Mouse (Mus musculus): ENCODE data around the gene Slc12a3. TPM values are rescaled to one million over a fixed set of nuclear protein-coding genes. Genes with fewer than 3 reads are reported as not detected.

Gene Slc12a3
- polyA plus RNA-seq, 1 experiment from 2014 or later: 0.10 TPM

DNA sequence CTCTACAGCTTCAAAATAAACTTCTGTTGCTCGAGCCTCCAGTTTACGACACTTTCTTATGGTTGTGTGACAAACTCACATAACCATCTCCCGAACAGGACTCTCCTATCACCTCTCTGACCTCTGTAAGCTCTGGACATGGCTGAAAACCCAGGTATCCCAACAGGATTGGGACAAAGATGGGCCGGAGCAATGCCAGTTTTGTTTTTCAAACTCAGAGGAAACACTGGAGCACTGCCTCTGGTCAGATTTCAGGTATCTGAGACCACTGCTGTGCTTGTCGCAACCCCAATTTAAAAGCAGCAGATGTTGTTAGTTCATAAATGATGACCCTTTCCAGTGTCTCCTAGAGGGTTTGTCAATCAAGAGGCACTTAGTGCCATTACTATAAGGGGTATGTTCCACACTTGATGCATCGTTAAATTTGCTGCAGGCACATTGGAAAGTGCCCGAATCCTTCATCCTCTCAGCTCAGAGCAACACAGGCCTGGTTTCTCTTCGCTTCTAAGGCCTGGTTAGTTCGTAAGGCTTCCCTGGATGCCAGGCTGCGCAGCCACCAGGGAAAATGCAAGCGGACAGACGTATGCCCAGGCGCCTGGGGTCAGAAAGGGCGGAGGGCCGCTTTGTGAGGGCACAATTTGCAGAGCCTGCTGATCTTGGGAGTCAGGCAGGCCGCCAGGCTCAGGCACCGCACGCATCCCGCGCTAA, 56.7 kb downstream of the Slc12a3 start:
- DNase-seq (ENCODE audit: low spot score) (no peak), ATAC-seq (ENCODE audit: low FRiP score, low TSS enrichment) (no peak; the same call in 1 of the 2 replicates)
- peak overlapping the region; percentile 84 for H3K4me3 ChIP-seq (ENCODE audit: low read depth, low read length)
- H3K4me2 ChIP-seq (replicated peaks; ENCODE audit: low read depth): peak overlapping the region; percentile 91
- peaks cover 13% of the 10 kb centered on the region; the same call in 1 of the 2 replicates for H3K36me3 ChIP-seq (ENCODE audit: control insufficient read depth, insufficient read depth, low read length)
- 26% methylated on average over 20 of the region's 20 CpGs for WGBS
- TF ChIP-seq EP300 (optimal IDR thresholded peaks at IDR 0.05): no peak
- no peak for TF ChIP-seq CTCF (IDR thresholded peaks at IDR 0.05; ENCODE audit: low read depth)
- no peaks in the 10 kb centered on the region for H3K27me3 ChIP-seq (ENCODE audit: control insufficient read depth, insufficient read depth, low read length)
- peak overlapping the region; percentile 99 for H3K27ac ChIP-seq (replicated peaks)
- H3K9me3 ChIP-seq (ENCODE audit: control insufficient read depth, low read length): no peaks in the 10 kb centered on the region
- peak overlapping the region; percentile 80 for H3K9ac ChIP-seq (ENCODE audit: low read length)
- H3K4me1 ChIP-seq (replicated peaks; ENCODE audit: control insufficient read depth, insufficient read depth): no peaks in the 10 kb centered on the region

DNA sequence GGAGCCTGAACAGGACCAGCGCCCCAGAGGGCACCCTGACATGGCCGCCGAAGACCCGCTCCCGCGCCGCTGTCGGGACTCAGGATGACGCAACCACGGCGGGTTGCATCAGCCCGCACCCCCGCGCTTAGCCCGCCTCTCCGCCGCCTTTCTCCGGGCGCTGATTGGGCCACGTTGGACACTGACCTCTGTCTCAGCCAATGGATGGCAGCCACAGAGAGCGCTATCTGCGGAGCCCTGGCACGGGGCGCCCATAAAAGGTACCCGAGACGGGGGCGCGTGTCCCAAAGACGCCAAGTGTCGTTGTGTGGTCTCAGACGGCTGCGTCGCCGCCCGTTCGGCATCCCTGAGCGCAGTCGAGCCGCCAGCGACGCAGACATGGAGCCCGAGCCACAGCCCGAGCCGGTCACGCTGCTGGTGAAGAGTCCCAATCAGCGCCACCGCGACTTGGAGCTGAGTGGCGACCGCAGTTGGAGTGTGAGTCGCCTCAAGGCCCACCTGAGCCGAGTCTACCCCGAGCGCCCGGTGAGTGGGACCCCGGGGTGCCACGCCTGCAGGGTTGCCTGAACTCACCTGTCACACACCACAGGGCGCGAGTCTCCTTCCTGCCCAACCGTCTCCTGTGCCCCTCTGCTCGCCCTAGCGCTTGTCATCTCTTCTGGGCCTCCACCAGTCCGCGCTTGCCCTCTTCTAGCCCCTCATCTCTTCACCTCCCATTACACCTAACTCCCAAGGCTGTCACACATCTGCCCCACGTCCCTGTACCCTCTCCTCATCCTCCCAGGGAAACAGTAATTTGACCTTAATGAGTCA, 57.4 kb downstream of the Slc12a3 start, which contains the start of gene Herpud1:
Gene Herpud1 (plus strand): TSS at position 225 of the 813 bp plus-strand sequence.
- DNase-seq (ENCODE audit: low spot score) (peak; percentile 98), ATAC-seq (ENCODE audit: low FRiP score, low TSS enrichment) (peak; percentile 96)
- no peaks in the 10 kb centered on the region for H3K27me3 ChIP-seq (ENCODE audit: control insufficient read depth, insufficient read depth, low read length)
- peak within 1 kb of the TSS; percentile 91 for H3K4me2 ChIP-seq (replicated peaks; ENCODE audit: low read depth)
- no peaks in the 10 kb centered on the region for H3K9me3 ChIP-seq (ENCODE audit: control insufficient read depth, low read length)
- H3K9ac ChIP-seq (ENCODE audit: low read length): peak within 1 kb of the TSS; percentile 95
- peak; percentile 35 for TF ChIP-seq EP300 (optimal IDR thresholded peaks at IDR 0.05)
- no peak; the same call in 1 of the 2 replicates for TF ChIP-seq CTCF (IDR thresholded peaks at IDR 0.05; ENCODE audit: low read depth)
- H3K36me3 ChIP-seq (ENCODE audit: control insufficient read depth, insufficient read depth, low read length): peaks cover 19% of the 10 kb centered on the region
- peak within 1 kb of the TSS; percentile 99 for H3K27ac ChIP-seq (replicated peaks)
- under 1% methylated on average over 61 of the region's 65 CpGs for WGBS
- peak within 1 kb of the TSS; percentile 84 for H3K4me3 ChIP-seq (ENCODE audit: low read depth, low read length)
- H3K4me1 ChIP-seq (replicated peaks; ENCODE audit: control insufficient read depth, insufficient read depth): no peaks in the 10 kb centered on the region

DNA sequence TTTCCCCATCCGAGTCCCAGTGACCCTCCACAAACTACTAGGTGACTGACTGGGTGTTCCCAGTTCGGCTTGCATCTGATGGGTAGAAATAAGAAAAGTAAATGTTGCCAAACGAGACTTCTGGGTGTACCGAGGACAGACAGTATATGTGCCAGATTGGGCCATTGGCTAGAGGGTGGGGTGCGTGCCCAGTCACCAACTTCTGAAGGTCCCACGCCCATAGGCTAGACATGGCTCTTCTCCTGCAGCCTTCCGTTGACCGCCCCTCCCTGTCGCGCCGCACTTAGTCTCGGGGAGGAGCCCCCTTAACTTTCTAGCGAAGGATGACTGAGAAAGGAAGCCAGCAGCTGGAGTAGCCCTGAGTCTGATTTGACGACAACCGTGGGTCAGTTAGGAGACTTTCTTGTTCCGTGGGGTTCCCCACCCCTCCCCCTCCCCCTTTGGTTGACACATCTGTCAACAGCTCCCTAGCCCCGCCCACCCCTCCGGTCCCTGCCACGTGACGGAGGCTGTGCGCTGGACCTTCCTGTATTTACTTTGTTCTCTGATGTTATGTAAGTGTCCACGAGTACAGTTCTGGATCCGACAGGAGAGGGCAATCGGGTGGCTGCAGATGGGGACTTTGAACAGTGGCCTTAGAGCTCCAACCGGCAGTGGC, 58.2 kb downstream of the Slc12a3 start:
- ATAC-seq (ENCODE audit: low FRiP score, low TSS enrichment): peak; percentile 71
- no peaks in the 10 kb centered on the region for H3K27me3 ChIP-seq (ENCODE audit: control insufficient read depth, insufficient read depth, low read length)
- peak overlapping the region; percentile 84 for H3K4me3 ChIP-seq (ENCODE audit: low read depth, low read length)
- peak overlapping the region; percentile 95 for H3K9ac ChIP-seq (ENCODE audit: low read length)
- no peaks in the 10 kb centered on the region for H3K9me3 ChIP-seq (ENCODE audit: control insufficient read depth, low read length)
- no peak for TF ChIP-seq CTCF (IDR thresholded peaks at IDR 0.05; ENCODE audit: low read depth)
- no peak for TF ChIP-seq EP300 (optimal IDR thresholded peaks at IDR 0.05)
- WGBS: under 1% methylated on average over 25 of the region's 25 CpGs
- H3K36me3 ChIP-seq (ENCODE audit: control insufficient read depth, insufficient read depth, low read length): peaks cover 24% of the 10 kb centered on the region
- H3K4me1 ChIP-seq (replicated peaks; ENCODE audit: control insufficient read depth, insufficient read depth): no peaks in the 10 kb centered on the region
- H3K27ac ChIP-seq (replicated peaks): peak overlapping the region; percentile 99
- H3K4me2 ChIP-seq (replicated peaks; ENCODE audit: low read depth): peak overlapping the region; percentile 91
- DNase-seq (ENCODE audit: low spot score): peak; percentile 94

DNA sequence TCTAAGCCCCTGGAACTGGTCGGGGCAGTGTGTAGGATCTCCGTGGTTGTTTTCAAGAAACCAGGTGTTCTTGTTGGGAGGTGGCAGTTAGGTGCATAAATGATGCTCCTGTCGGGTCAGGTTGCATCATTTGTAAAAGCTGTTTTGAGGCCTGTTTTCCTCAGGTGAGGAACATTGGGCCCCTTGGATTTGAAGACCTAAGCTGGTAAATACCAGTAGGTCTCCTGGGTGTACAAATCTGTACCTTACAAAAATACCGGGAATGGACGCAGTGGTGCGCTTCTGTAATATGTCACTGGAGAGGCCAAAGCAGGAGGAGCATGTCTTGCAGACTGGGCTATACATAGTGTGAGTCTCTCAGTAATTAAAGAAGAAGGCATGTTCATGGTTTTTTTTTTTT, 58.8 kb downstream of the Slc12a3 start:
- peak overlapping the region; percentile 99 for H3K27ac ChIP-seq (replicated peaks)
- ATAC-seq (ENCODE audit: low FRiP score, low TSS enrichment) (no peak; the same call in 1 of the 2 replicates), DNase-seq (ENCODE audit: low spot score) (no peak)
- peak overlapping the region; percentile 91 for H3K4me2 ChIP-seq (replicated peaks; ENCODE audit: low read depth)
- H3K4me1 ChIP-seq (replicated peaks; ENCODE audit: control insufficient read depth, insufficient read depth): no peaks in the 10 kb centered on the region
- H3K9me3 ChIP-seq (ENCODE audit: control insufficient read depth, low read length): no peaks in the 10 kb centered on the region
- peak overlapping the region; percentile 95 for H3K9ac ChIP-seq (ENCODE audit: low read length)
- peak overlapping the region; percentile 84 for H3K4me3 ChIP-seq (ENCODE audit: low read depth, low read length)
- TF ChIP-seq CTCF (IDR thresholded peaks at IDR 0.05; ENCODE audit: low read depth) (no peak), EP300 (optimal IDR thresholded peaks at IDR 0.05) (peak; percentile 31)
- peaks cover 29% of the 10 kb centered on the region for H3K36me3 ChIP-seq (ENCODE audit: control insufficient read depth, insufficient read depth, low read length)
- 10% methylated on average over 6 of the region's 6 CpGs for WGBS
- H3K27me3 ChIP-seq (ENCODE audit: control insufficient read depth, insufficient read depth, low read length): no peaks in the 10 kb centered on the region

DNA sequence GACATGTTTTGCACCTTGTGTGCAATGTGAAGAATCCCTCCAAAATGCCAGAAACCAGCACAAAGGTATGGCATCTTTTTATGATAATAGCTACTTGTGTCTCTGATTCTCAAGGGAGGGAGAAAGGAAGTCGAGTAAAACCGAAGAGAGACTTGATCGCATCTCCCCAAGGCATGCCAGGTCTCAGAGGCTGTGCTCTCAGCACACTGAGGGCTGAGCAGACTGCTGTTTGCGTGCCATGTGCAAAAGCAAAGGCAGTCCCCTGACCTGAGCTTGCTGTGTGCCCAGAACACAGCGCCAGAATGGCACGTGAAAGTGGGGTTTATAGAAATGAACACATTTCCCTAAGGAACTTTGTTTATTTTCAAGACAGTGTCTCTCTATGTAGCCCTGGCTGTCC, 60.5 kb downstream of the Slc12a3 start:
- Histone ChIP-seq H3K27ac (replicated peaks) (no peak overlapping the region), H3K27me3 (ENCODE audit: control insufficient read depth, insufficient read depth, low read length) (no peaks in the 10 kb centered on the region), H3K4me3 (ENCODE audit: low read depth, low read length) (no peak overlapping the region), H3K4me2 (replicated peaks; ENCODE audit: low read depth) (no peak overlapping the region), H3K9me3 (ENCODE audit: control insufficient read depth, low read length) (no peaks in the 10 kb centered on the region), H3K9ac (ENCODE audit: low read length) (no peak overlapping the region), H3K36me3 (ENCODE audit: control insufficient read depth, insufficient read depth, low read length) (peaks cover 41% of the 10 kb centered on the region), H3K4me1 (replicated peaks; ENCODE audit: control insufficient read depth, insufficient read depth) (no peaks in the 10 kb centered on the region)
- TF ChIP-seq EP300 (optimal IDR thresholded peaks at IDR 0.05): no peak
- TF ChIP-seq CTCF (IDR thresholded peaks at IDR 0.05; ENCODE audit: low read depth): no peak
- ATAC-seq (ENCODE audit: low FRiP score, low TSS enrichment) (no peak), DNase-seq (ENCODE audit: low spot score) (no peak)
- 92% methylated on average over 6 of the region's 6 CpGs for WGBS

All from stomach, postnatal 0 days (tissue).